Mouse (Mus musculus) liver, postnatal 0 days (tissue): ENCODE measurements at regions not wholly inside any gene's neighbourhood (a gene's known extent, or its start where the extent isn't known, plus 50 kb on each side); places are given as distances from the start of the nearest gene placed in this dataset.

Source experiments
- CTCF ChIP-seq: sonication (generic); IDR thresholded peaks from 2 replicates; pipeline ENCODE4 v1.5.1; 2016; ENCODE audit warnings: antibody characterized with exemption, low read depth
- EP300 ChIP-seq: IDR thresholded peaks from 2 replicates; pipeline ENCODE4 v1.6.1; 2016; ENCODE audit warnings: antibody characterized with exemption, low read depth, mild to moderate bottlenecking

DNA sequence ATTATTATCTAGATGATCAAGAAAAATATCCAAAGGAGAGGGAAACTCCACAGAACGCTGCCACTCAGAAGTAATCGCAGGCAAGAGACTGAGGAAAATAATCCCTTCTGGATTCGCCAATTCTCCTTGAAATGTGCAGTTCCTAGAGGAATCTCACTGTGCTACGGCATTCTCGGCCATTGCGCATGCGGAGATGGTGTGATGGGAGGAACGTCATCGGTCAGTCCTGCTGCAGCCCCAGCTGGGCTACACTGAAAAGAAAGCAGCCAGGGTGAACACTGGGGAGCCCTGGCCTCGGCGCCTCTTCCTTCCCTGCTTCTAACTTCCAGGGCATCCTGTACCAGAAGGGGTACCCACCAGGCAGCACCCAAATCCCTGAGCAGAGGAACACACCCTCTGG is 548.0 kb upstream of the Gm19410 start:
- TF ChIP-seq CTCF (no peak), EP300 (no peak)
